Mouse (Mus musculus) embryonic fibroblast, embryonic 13.5 days (primary cell): ENCODE measurements around the gene Cldn7.

Experiments
- CTCF ChIP-seq: IDR thresholded peaks from 2 replicates; pipeline ENCODE4 v1.5.1; 2011; ENCODE audit warnings: mild to moderate bottlenecking, control low read depth, low read length, moderate library complexity, borderline replicate concordance; ENCODE audit not compliant: insufficient read depth
- POLR2A ChIP-seq: IDR thresholded peaks from 2 replicates; pipeline ENCODE4 v1.6.1; 2011; ENCODE audit warnings: low read depth, mild to moderate bottlenecking, control low read depth, low read length, moderate library complexity

- no peak for TF ChIP-seq POLR2A
- TF ChIP-seq CTCF = no peak
Measured at GRCm38 (mm10) chr11:69918118-69918517, 46.5 kb upstream of the Cldn7 start.
